Mouse (Mus musculus) cerebellum, adult 2 months (tissue): Measurements from ENCODE around the gene Ifi47.

Experiments used
- CTCF ChIP-seq: fragments of 200-500 bp; IDR thresholded peaks from 2 replicates; pipeline ENCODE4 v1.5.1; 2011; ENCODE audit warnings: low read depth, mild to moderate bottlenecking, control low read depth, low read length, moderate library complexity, borderline replicate concordance; ENCODE audit not compliant: insufficient read depth
- POLR2A ChIP-seq: fragments of 200-500 bp; IDR thresholded peaks from 2 replicates; pipeline ENCODE4 v1.6.1; 2011; ENCODE audit warnings: low read length, control low read depth, borderline replicate concordance; ENCODE audit not compliant: insufficient read depth

DNA sequence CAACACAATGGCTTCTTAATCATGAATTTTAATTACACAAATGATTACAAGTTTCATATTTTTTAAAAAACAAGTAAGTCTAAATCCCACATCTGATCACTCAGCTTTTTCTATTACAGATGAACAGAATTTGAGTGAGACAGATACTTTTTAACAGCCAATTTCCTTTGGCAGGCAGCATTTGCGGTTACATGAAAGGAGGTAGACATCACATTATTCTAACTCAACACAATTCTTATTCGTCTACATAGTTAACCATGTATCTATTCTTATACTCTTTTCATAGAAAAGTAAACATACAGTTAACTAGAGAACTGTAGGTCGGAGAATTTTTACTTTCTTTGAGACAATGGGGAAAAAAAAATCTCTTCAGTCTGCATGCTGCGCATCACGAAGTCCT is 14.2 kb downstream of the Ifi47 start:
- no peak for TF ChIP-seq CTCF
- no peak for TF ChIP-seq POLR2A
